Mouse (Mus musculus) megakaryocyte progenitor cell, adult 5-6 weeks (primary cell): ENCODE results near the gene Kntc1. TPM values are rescaled to one million over a fixed set of nuclear protein-coding genes. Genes with fewer than 3 reads are reported as not detected.
"Not testable (repeated sequence)": the region's sequence is repeated elsewhere in the genome, so short reads cannot be mapped to it uniquely, and the experiment has no call there.

Experiments
- ATAC-seq: replicated peaks from 2 replicates; pipeline ENCODE4 v1.8.0; 2016; ENCODE audit warnings: mild to moderate bottlenecking, moderate TSS enrichment, inconsistent platforms; ENCODE audit not compliant: poor library complexity
- total RNA-seq, 2 experiments: library from RNA; stranded (forward) in 1 of 2; stranded (reverse) in 1 of 2; fragments of 157-497, 149-512 nt in 1 of 2; fragments of 200-1000 nt in 1 of 2; gene quantifications; 2 replicates each; pipeline versions ENCODE4 v1.2.3 to v1.2.4; 2015 to 2017

Gene Kntc1
- total RNA-seq (2015): 49.3 and 53.1 TPM in 2 replicates
- total RNA-seq (2017): 30.5 and 39.6 TPM in 2 replicates

DNA sequence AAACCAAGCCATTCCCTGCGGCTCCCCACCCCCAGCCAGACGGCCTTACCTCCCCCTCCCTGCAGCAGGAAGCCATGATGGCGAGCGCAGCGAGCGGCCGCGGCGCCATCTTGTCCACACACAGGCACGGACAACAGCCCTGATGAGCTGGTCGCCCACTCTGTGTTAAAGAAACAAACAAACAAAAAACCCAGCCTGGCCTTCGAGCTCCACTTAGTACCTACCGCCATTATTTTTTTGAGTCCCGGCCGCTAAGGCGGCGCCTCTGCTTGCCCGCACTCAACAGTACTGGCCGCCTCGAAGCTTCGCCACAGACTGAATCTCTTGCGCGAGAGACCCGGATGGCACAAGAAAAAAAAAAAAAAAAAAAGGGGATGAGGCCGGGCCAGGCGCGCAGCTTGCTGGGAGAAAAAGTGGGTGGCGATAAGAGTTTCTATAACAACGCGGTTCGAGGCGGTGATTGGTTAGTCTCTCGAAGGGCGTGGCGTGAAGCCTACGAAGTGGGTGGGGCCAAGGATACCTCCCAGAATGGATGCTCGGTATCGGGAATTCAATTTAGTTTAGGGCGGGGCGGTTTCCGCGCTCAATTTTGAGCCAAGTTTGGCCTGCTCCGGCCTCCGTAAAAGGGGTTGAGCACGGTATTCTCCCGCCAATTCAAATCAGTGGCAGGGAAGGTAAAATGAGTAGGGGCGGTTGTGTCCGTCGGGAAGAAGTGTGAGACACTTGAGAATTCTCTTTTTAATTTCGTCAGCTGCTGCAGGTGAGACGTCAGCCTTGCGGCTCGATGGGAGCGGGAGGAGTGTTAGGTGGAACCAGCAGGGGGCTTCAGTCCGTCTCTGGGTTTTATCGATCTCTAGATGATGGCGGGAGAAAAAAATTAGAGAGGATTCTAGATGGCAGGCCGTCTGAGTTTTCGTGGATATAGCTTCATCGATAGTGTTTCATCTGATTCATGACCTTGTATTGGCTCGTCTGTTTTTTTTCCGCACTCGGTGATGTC lies at the start of gene Kntc1, which contains the start of gene Rsrc2:
Gene Kntc1, plus strand, starts transcription at position 652 of the 1,000 bp plus-strand sequence.
Gene Rsrc2, minus strand, starts transcription at position 350 of the 1,000 bp plus-strand sequence.
- peak; percentile 96 for ATAC-seq

DNA sequence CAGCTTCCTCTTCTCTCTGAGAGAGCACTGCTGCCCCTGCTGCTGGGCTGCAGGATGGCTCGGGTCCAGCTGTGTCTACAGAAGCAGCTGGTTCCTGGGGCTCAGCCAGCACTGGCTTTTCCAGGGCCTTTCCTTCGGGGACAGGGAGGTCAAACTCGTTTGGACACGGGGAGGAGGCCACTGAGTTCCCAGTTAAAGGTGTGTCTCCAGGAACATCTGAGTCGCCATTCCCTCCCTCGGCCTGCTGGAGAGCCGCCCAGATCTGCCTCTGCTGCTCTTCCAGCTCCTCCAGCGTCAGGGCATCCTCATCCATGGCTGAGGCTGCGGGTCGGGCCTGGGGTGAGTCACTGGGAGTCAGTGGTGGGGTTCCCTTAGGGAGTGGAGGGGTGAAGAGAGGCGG lies 48.9 kb upstream of the Kntc1 start:
- no peak for ATAC-seq

DNA sequence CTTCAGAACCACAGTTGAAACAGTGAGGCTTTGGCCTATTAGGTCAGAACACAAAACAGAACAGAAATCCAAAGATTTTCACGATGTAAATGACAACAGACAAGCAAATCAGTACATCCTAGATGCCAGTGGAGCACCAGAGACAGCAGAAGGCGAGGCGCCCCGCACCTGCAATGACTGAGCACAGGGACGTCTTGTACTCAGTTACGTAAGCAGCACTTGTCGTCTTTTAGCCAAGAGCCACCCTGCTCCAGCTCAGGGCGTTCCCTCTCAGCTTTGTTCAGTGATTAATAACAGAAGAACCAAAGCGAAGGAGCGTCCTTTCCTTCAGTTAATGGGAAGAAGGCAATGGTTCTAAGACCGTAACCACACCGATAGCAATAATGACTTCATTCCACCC lies 40.9 kb upstream of the Kntc1 start:
- ATAC-seq: no peak

DNA sequence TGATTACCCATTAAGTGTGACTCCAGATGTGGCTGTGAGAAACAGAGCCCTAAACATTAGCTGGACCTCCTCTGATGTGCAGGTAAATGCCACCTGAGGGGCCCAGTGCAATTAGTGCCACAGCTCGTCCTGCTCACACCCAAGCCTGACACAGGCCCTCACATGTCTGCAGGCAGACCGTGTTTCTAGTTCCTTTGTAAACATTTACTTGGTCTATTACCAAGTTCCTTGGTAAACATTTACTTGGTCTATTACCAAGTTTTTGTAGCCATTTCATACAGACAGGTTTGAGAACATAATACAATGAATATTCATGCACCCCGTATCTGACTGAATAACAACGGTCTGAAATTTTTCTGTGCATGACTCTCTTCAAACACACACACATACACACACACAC lies 39.9 kb upstream of the Kntc1 start:
- ATAC-seq: no peak

DNA sequence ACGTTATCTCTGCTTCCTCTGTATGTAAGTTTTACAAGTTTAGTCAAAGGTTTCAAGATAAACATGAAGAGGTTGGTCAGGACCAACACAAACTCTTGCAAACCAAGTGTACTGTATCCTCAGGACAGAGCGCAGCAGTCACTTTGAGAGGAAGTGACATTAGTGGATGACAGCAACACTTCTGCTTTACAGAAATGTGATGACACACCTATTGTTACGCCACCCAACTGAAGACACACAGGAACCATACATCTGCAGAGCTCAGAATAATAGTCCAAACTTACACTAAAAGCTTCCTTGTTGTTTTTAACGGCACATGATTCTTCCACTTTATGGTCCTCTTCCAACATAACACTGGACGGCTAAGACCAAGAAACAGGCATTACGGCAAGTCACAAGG lies 35.7 kb upstream of the Kntc1 start:
- ATAC-seq: peak; percentile 98

DNA sequence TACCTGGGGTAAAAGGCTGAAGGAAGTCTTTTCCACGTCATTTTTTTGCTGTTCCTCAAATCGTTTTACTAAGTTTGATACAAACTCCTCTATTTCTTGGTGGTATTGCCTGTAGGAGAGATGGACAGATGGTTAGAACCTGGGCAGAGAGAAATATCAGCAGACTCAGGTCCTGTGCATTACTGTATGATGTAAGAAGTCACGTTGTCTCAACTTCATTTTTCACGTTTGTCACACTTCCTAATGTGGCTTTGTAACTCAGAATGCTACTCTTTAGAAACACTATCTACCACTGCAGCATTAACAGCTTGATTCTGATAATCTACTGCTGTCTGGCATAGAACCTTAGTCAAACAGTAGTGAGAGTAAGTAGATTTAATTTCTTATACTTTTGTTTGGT lies 34.9 kb upstream of the Kntc1 start:
- no peak; the same call in 1 of the 2 replicates for ATAC-seq

DNA sequence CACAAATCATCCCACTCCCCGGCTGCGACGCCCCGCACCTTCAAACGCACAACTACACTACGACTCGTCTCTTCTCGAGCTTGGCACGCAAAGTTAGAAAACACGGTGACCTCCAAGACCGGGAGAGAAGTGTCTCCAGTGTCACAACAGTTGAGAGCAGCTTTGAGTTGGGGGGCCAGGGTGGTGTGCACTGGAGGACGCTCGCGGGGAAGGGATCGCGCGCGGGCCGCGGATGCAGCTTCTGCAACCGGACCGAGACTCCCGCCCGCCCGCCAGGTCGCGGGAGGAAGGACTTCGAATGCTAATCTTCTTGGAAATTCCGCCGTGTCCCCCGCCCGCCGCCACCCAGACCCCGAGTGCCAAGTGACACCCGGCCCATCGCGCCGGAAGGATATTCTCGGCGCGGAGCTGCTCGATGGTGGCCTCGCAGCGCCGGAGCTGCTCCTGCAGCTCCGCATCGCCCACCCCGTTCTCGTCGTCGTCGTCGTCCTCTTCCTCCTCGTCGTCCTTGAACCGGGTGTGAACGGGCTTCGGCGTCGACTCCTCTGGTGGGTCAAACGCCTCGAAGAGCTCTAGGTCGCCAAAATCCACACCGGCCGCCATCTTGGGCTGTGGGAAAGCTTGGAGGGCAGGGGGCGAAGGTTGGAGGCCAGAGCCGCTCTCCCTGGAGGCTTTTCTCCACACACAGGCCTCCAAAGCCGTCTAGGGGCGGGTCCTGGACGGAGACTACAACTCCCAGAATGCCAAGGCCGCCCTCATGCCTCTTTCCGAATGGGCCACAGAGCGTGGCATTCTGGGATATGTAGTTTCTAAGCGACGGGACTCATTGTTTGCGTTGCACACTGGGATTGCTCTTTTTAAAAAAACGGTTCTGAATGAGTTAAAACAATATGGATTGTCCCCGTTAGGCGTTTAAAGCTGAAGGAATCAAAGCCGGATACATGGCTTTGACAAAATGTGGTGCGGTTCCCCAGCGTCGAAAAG lies 28.9 kb upstream of the Kntc1 start, which contains the start of gene Zcchc8:
Gene Zcchc8, minus strand, starts transcription at position 773 of the 984 bp plus-strand sequence.
- ATAC-seq: peak; percentile 100

DNA sequence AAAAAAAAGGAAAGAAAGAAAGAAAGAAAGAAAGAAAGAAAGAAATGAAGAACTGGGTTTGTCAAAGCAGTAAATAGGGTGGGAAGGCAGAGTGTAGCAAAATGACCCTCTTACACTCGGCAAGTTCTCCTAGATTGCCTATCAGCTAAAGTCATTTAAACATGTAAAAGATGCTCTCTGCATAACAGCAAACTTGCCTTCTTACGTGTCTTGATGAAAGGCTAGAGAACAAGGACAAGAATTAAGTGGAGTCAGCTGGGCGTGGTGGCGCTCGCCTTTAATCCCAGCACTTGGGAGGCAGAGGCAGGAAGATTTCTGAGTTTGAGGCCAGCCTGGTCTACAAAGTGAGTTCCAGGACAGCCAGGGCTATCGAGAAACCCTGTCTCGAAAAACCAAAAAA lies 25.7 kb upstream of the Kntc1 start:
- ATAC-seq: not testable (repeated sequence)

DNA sequence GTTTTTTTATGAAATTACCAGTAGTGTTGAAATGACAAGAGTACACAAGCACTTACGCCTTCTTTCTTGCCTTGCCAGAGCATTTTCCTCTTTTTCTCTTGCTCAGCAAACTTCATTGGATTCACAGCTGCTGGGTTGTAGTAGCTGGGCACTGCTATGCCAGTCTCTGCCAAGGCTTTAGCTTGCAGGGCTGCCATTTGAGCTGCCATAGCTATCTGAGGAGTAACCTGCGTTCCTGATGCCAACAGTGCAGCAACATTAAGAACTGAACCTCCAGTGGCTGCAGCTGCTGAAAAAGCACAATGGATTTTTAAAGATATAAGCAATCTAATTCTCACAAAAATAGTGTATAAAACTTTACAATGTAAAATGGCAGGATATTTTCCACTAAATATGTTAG lies 18.5 kb upstream of the Kntc1 start:
- no peak for ATAC-seq

DNA sequence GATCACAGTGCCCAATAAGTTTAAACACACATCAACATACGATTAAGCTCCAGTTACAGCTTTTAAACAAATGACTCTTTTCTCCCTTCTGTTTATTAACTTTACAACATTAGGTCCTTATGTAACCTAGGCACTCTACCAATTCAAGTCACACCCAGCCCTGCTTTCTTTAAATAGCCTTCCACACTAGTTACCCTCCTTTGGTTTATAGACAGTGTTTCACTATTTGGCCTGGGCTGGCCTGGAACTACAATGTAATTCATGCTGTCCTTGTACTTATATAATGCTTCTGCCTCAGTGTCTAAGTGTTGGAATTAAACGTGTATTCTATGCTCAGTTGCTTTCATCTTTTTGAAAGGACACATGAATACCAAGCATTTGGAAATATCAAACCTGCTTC lies 5.2 kb upstream of the Kntc1 start:
- ATAC-seq: no peak

DNA sequence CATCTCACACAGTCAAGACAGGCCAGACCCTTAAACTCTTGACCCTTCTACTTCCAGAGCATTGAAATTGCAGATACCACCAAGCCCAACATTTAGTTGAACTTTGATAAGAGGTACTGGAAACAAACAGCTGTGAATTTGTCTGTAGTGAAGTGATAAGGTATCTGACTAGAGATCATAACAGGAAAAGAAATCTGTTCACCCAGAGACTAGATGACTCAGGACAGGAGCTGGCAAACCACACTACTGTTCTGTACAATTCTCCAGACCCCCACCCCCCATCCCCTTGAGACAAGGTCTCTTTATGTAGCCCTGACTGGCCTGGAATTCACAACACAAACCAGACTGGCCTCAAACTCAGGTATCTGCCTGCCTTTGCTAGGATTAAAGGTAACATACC lies 3.3 kb upstream of the Kntc1 start:
- no peak for ATAC-seq

DNA sequence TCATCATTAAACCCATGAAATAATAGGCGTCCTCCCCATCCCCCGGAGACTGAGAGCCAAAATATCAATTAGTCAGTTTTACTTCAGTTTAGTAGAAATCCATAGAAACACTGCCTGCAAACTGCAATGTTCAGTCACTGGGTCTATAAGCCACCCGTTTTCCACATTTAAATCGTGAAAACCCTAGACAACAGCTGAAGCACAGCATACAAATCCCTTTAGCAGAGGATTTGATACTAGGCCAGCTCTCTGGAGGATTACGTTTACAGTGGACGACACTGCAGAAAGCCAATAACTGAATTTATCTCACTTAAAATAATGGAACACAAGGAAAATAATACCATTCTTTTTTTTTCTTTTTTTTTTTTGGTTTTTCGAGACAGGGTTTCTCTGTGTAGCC lies 1.9 kb upstream of the Kntc1 start:
- ATAC-seq: no peak

DNA sequence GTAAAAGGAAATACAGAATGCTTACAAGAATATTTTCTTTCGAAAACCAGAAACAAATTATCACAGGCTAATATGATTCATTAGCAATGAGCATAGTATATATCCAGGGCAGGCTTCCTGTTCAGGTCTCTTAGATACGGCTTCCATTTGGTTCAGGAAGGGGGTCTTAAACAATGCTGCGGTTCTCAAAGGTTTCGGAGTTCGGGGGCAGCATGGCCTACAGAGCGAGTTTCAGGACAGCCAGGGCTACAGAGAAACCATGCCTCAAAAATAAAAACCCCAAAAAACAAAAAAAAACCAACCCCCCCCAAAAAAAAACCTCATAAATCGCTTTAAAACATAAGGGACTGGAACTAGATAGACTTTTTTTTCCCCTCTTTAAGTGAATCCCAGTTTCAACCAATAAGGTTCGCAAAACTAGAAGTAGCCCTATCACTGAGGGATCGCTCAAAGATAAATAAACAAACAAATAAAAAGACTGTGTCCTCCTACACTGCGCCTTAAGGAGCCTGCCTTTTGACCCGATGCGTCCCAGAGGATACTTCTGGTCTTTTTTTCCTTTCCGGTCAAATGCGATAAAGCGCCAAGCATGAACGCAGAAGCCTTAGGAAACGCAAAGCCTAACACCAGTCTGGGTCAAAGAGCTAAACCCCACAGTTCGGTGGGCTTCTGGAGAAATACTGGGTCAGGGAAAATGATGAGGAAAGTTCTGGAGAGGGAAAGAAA lies 1.0 kb upstream of the Kntc1 start:
- ATAC-seq: no peak

DNA sequence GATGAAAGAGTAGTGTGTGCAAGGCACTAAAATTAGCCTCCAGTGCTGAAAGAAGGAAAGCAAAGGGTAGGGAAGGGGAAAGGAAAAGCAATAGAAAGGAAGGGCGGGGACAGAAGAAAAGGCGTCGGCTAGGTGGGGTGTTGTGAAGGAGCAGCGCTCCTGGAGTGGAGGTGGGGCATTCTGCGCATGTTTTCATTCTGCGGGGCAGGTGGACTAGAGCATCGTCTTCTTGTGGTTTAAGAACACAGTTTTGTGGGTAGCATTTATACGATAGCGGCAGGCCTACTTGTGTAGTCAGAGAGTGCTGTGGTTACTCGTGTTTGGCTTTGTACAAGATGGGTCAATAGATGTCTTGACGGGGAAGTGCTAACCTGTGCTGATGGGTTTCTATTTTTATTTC lies 16.0 kb downstream of the Kntc1 start:
- no peak for ATAC-seq

DNA sequence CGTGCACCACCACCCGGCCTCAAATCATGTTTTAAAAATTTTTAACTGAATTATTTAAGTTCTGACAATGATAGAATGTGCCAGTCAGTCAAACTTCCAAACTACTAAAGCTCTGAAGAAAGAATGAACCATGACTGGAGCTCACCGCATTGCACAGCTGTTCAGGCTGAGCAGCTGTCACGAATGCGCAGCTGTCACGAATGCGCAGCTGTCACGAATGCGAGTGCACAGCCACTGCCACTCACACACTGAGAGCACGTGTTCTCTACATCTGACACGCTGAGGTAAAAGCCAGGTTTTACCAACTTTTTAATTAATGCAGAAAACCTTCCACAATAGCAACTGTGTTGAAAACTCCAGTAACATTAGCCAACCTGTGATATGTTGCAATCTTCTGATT lies 16.9 kb downstream of the Kntc1 start:
- not testable (repeated sequence) for ATAC-seq

DNA sequence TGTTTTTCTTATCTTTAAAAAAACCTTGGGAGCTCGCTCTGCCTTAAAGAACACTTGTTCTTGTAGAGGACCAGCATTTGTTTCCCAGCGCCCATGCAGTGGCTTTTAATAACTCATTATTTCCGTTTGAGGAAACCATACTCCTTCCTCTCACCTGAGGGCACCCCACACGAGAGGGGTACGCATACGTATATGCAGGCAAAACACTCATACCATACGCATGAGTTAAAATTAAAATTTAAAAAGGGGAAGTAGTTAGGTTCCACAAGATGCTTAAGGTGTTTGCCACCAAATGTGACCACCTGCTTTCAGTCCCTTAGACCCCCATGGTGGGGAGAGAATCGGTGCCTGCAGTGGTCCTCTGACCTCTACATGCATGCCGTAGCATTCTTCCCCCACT lies 23.9 kb downstream of the Kntc1 start:
- no peak for ATAC-seq

DNA sequence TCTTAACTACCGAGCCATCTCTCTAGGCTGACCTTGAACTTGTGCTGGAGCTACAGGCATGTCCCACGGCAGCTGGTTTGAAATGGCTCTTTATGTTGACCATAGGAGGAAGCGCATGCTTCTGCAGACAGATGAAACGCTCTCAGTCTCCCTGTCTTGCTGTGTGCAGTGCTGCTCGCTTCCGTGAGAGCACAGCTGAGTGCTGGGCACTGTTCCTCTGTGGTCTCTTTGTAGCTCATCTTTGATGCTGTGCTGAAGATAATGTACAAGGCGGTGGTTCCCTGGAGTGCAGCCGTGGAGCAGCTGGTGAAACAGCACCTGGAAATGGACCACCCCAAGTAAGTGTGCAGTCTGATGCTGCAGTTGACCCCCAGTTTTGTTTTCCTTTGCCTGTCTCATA lies 31.2 kb downstream of the Kntc1 start:
- no peak for ATAC-seq

DNA sequence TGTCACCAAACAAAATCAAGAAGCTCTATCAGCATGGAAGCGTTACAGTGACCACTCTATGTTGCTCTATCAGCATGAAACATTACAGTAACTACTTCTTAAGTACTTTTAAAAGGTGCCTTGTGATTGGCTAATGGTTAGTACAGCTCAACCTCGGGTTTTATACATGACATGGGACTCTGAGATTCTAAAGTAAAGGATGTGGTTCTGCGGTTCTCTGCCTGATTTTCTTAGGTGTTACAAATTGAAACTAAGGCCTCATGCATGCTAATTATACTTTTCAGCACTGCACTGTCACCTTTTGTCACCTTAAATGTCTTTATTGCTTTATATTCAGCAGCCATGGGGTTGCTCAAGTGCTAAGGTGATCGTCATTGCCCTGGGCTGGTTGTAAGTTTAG lies 32.3 kb downstream of the Kntc1 start:
- ATAC-seq: no peak

DNA sequence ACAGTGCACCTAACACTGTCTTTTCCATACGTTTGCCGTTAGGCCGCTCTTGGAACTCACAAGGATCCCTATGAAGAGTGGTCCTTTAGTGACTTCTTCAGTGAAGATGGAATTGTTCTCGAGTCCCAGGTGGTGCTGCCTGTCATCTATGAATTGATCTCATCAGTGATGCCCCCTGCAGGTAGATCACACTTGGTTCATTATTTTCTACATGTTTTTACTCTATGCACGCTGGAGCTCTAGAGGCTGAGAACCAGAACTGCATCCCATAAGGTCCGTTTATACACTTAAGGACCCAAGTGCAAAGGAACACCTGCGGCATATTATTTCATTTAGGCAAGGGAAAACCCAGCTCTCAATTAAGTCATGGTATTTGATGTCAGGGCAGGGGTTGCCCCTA lies 39.5 kb downstream of the Kntc1 start:
- ATAC-seq: peak; percentile 44

DNA sequence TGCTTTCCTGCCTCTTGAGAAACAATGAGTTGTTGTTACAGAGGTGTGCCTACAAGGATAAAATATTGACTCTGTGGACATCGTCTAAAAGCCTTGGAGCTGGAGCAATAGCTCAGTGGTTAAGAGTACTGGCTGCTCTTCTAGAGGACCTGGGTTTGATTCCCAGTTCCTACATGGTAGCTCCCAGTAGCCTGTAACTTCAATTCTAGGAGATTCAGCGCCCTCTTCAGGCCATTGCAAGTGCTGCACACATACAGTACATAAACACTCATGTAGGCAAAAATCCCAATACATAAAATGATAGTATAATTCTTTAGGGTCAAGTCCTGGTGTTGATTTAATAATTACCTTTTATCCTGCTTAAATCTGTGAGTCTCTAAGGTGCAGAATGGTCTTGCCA lies 43.6 kb downstream of the Kntc1 start:
- no peak for ATAC-seq

DNA sequence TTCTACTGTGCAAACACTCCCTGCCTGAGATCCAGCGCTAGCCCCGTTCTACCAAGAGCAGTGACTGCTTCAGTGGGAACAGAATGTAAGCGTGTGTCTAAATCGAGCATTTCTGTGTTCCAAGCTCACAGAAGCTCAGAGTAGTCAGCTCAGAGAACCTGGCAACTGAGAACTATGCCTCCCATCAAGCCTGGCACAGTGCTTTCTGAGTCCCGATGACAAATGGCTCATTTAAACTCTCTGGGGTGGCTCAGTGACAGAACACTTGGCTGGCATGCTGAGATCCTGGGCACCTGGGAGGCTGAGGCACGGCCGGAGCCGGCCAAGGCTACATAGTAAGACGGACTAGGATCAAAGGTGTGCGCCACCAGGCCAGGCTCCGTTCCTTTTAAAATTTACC lies 56.8 kb downstream of the Kntc1 start:
- ATAC-seq: no peak
